Mouse (Mus musculus) bone marrow macrophage, adult 2 months (primary cell): ENCODE data around the gene Arhgef3. TPM values are rescaled to one million over a fixed set of nuclear protein-coding genes. Genes with fewer than 3 reads are reported as not detected.

Source experiments
- H3K27ac ChIP-seq: 2 replicates; pipeline ENCODE4 v1.5.1; 2012; ENCODE audit warnings: low read depth, low read length; ENCODE audit not compliant: insufficient read depth
- H3K4me1 ChIP-seq: 2 replicates; pipeline ENCODE4 v1.6.1; 2012; ENCODE audit warnings: low read length; ENCODE audit not compliant: control insufficient read depth, insufficient read depth
- H3K4me3 ChIP-seq: 2 replicates; pipeline ENCODE4 v1.5.1; 2012; ENCODE audit warnings: mild to moderate bottlenecking, low read length, moderate library complexity; ENCODE audit not compliant: insufficient read depth
- CTCF ChIP-seq: IDR thresholded peaks from 2 replicates; pipeline ENCODE4 v1.5.1; 2012; ENCODE audit warnings: low read depth, mild to moderate bottlenecking, low read length, moderate library complexity
- POLR2A ChIP-seq: IDR thresholded peaks from 2 replicates; pipeline ENCODE4 v1.6.1; 2012; ENCODE audit warnings: mild to moderate bottlenecking, low read depth, low read length, borderline replicate concordance
- polyA plus RNA-seq: library from polyadenylated mRNA; stranded (reverse); fragments of >200 nt; gene quantifications from 2 replicates; pipeline ENCODE4 v1.2.4, GENCODE M21; 2012; ENCODE audit not compliant: missing spikeins, insufficient read depth, insufficient read length

Gene Arhgef3
- polyA plus RNA-seq, 1 experiment, result 10.2 TPM

DNA sequence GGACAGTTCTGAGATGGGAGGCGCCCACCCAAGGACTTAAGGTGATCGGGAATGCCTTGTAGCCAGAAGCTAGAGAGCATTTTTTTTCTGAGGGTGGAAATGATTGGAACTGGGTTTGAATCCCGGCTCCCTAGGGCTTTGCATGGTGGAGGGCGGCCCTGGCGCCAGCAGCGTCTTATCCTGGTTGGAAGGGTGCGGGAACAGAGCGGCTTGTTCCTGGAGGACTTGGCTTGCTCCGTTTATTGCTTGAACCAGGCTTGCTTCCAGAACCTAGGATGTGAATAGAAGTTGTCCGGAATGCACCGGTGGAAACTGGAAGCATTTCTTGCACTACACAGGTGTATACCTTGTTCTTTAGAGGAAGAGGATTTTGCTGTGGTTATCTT lies 569 bp downstream of the Arhgef3 start:
- Histone ChIP-seq H3K4me1 (no peaks in the 10 kb centered on the region; the same call in 1 of the 2 replicates), H3K27ac (no peak overlapping the region), H3K4me3 (peak overlapping the region; percentile 53; the same call in 1 of the 2 replicates)
- TF ChIP-seq POLR2A (no peak), CTCF (no peak)

GRCm38 (mm10) chr14:27115991-27116390 lies 1.3 kb downstream of the Arhgef3 start:
- H3K27ac ChIP-seq, result no peak overlapping the region
- H3K4me1 ChIP-seq, result no peaks in the 10 kb centered on the region; the same call in 1 of the 2 replicates
- TF ChIP-seq CTCF (no peak), POLR2A (no peak)
- H3K4me3 ChIP-seq, result no peak overlapping the region

GRCm38 (mm10) chr14:27116577-27117165 lies 2.0 kb downstream of the Arhgef3 start:
- H3K4me1 ChIP-seq, result no peaks in the 10 kb centered on the region; the same call in 1 of the 2 replicates
- TF ChIP-seq POLR2A (no peak), CTCF (no peak)
- no peak overlapping the region for H3K4me3 ChIP-seq
- no peak overlapping the region for H3K27ac ChIP-seq

- no peak overlapping the region for H3K4me3 ChIP-seq
- TF ChIP-seq CTCF, result no peak
- no peak for TF ChIP-seq POLR2A
- peaks cover 2% of the 10 kb centered on the region for H3K4me1 ChIP-seq
Observed at GRCm38 (mm10) chr14:27118546-27118945, 3.8 kb downstream of the Arhgef3 start.

GRCm38 (mm10) chr14:27122646-27123045 lies 7.9 kb downstream of the Arhgef3 start:
- no peak for TF ChIP-seq POLR2A
- TF ChIP-seq CTCF, result no peak
- Histone ChIP-seq H3K27ac (no peak overlapping the region), H3K4me3 (no peak overlapping the region), H3K4me1 (peaks cover 4% of the 10 kb centered on the region; the same call in 1 of the 2 replicates)

More at GRCm38 (mm10) chr14:27118546-27118945, 3.8 kb downstream of the Arhgef3 start:
- no peak overlapping the region for H3K27ac ChIP-seq

DNA sequence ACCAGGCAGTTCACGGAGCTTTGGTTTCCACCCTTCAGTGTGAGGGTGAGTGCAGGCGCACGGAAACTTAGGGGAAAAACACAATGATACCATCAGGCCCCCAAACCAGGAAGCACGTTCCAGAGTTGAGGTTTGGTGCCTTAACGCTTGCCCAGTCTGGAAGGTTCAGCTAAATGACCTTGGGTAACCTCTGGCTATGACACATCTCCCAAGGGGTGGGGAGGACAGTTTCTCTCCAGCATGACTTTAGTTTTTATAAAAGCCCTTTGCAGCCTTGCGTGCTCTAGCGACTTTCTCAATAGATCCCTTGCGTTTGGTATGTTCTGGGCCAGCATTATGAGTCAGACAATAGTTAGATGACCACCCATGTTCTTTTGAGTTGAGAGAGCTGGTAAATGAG lies 8.8 kb downstream of the Arhgef3 start:
- TF ChIP-seq CTCF (no peak), POLR2A (no peak)
- no peak overlapping the region for H3K4me3 ChIP-seq
- H3K4me1 ChIP-seq, result peaks cover 4% of the 10 kb centered on the region; the same call in 1 of the 2 replicates
- no peak overlapping the region for H3K27ac ChIP-seq

GRCm38 (mm10) chr14:27130031-27130430 lies 15.3 kb downstream of the Arhgef3 start:
- Histone ChIP-seq H3K4me1 (no peaks in the 10 kb centered on the region), H3K27ac (no peak overlapping the region), H3K4me3 (no peak overlapping the region)
- TF ChIP-seq POLR2A, result no peak
- TF ChIP-seq CTCF, result no peak

DNA sequence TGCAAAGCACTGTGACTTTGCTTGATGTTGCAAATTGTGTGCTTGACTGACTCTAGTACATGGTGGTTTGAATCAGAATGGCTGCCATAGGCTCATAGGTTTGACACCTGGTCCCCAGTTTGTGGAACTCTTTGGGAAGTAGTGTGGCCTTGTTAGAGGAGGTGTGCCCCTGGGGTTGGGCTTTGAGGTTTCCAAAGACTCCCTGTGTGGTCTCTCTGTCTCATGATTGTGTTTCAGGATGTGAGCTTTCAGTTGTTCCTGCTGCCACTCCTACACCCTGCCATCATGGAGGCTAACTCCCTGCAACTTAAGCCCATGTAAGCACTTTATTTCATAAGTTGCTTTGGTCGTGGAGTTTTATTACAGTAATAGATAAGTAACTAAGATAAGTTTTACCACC lies 16.0 kb downstream of the Arhgef3 start:
- no peaks in the 10 kb centered on the region for H3K4me1 ChIP-seq
- no peak for TF ChIP-seq CTCF
- no peak for TF ChIP-seq POLR2A
- H3K4me3 ChIP-seq, result no peak overlapping the region
- no peak overlapping the region for H3K27ac ChIP-seq

GRCm38 (mm10) chr14:27131521-27131920 lies 16.8 kb downstream of the Arhgef3 start:
- TF ChIP-seq CTCF (no peak), POLR2A (no peak)
- Histone ChIP-seq H3K27ac (no peak overlapping the region), H3K4me3 (no peak overlapping the region)

GRCm38 (mm10) chr14:27138891-27139290 lies 24.2 kb downstream of the Arhgef3 start:
- Histone ChIP-seq H3K27ac (no peak overlapping the region), H3K4me3 (no peak overlapping the region), H3K4me1 (no peaks in the 10 kb centered on the region)
- TF ChIP-seq POLR2A (no peak), CTCF (no peak)

More at GRCm38 (mm10) chr14:27131521-27131920, 16.8 kb downstream of the Arhgef3 start:
- H3K4me1 ChIP-seq, result no peaks in the 10 kb centered on the region
